Mouse (Mus musculus) heart, embryonic 12.5 days (tissue): ENCODE data around the gene Pltp. TPM values are rescaled to one million over a fixed set of nuclear protein-coding genes. Genes with fewer than 3 reads are reported as not detected.
"Not testable (repeated sequence)": the region's sequence is repeated elsewhere in the genome, so short reads cannot be mapped to it uniquely, and the experiment has no call there.

Experiments used
- ATAC-seq: fragments of 200-750 bp; cut with Nextera tagmentation; 2 replicates; pipeline ENCODE4 v1.8.0; 2017; ENCODE audit warnings: moderate TSS enrichment, moderate library complexity; ENCODE audit not compliant: insufficient number of reproducible peaks, low FRiP score
- H3K27ac ChIP-seq: fragments of 300-500 bp; sonication (generic); 2 replicates; pipeline ENCODE4 v1.5.1; 2016; ENCODE audit warnings: mild to moderate bottlenecking, moderate library complexity; ENCODE audit not compliant: poor library complexity, severe bottlenecking
- H3K27me3 ChIP-seq: fragments of 300-500 bp; sonication (generic); replicated peaks from 2 replicates; pipeline ENCODE4 v1.6.1; 2016; ENCODE audit warnings: mild to moderate bottlenecking, moderate library complexity
- H3K36me3 ChIP-seq: fragments of 300-500 bp; sonication (generic); 2 replicates; pipeline ENCODE4 v1.6.1; 2016; ENCODE audit warnings: mild to moderate bottlenecking, moderate library complexity
- H3K4me1 ChIP-seq: fragments of 300-500 bp; sonication (generic); replicated peaks from 2 replicates; pipeline ENCODE4 v1.6.1; 2016; ENCODE audit warnings: mild to moderate bottlenecking
- H3K4me2 ChIP-seq: fragments of 300-500 bp; sonication (generic); 2 replicates; pipeline ENCODE4 v1.6.1; 2016; ENCODE audit warnings: mild to moderate bottlenecking, moderate library complexity
- H3K4me3 ChIP-seq: fragments of 300-500 bp; sonication (generic); 2 replicates; pipeline ENCODE4 v1.5.1; 2016; ENCODE audit warnings: mild to moderate bottlenecking
- H3K9ac ChIP-seq: fragments of 300-500 bp; sonication (generic); 2 replicates; pipeline ENCODE4 v1.6.1; 2016; ENCODE audit warnings: mild to moderate bottlenecking, moderate library complexity
- H3K9me3 ChIP-seq: fragments of 300-500 bp; sonication (generic); replicated peaks from 2 replicates; pipeline ENCODE4 v1.6.1; 2016; ENCODE audit warnings: mild to moderate bottlenecking, moderate library complexity
- WGBS: fragments of 180-500 bp; shearing (Covaris S2); methylation state at CpG from one replicate; pipeline ENCODE4 v1.1.7; 2016; 5-methylcytosine and 5-hydroxymethylcytosine counted together
- polyA plus RNA-seq: library from polyadenylated mRNA; unstranded; fragments of >200 nt; fragmentation: Nextera tagmentation; extraction: Ambion mirVana; gene quantifications from 2 replicates; pipeline ENCODE4 v1.2.1, GENCODE M21; 2016

The Pltp gene
- polyA plus RNA-seq, 1 experiment from 2014 or later = 9.9 TPM

GRCm38 (mm10) chr2:164878509-164879227, 21.2 kb upstream of the Pltp start:
- Histone ChIP-seq H3K9ac (peak overlapping the region; percentile 99), H3K4me3 (peak overlapping the region; percentile 88), H3K27ac (peak overlapping the region; percentile 100), H3K4me2 (peak overlapping the region; percentile 95), H3K4me1 (peaks cover 36% of the 10 kb centered on the region), H3K36me3 (peaks cover 17% of the 10 kb centered on the region), H3K9me3 (no peaks in the 10 kb centered on the region), H3K27me3 (no peaks in the 10 kb centered on the region)
- WGBS = 2% methylated on average over 28 of the region's 28 CpGs
- ATAC-seq = peak; percentile 33; the same call in 1 of the 2 replicates

GRCm38 (mm10) chr2:164877376-164878215, 20.1 kb upstream of the Pltp start:
- WGBS = 73% methylated on average over 11 of the region's 11 CpGs

GRCm38 (mm10) chr2:164875648-164876047, 18.1 kb upstream of the Pltp start:
- not testable (repeated sequence) for H3K4me3 ChIP-seq, ATAC-seq, H3K36me3 ChIP-seq, H3K9me3 ChIP-seq, H3K27ac ChIP-seq, H3K4me2 ChIP-seq, H3K9ac ChIP-seq, H3K27me3 ChIP-seq
- peaks cover 33% of the 10 kb centered on the region for H3K4me1 ChIP-seq
- WGBS = 47% methylated on average over 2 of the region's 2 CpGs

More at GRCm38 (mm10) chr2:164877376-164878215, 20.1 kb upstream of the Pltp start:
- not testable (repeated sequence) for H3K27me3 ChIP-seq, H3K4me3 ChIP-seq, H3K9ac ChIP-seq, ATAC-seq, H3K9me3 ChIP-seq, H3K36me3 ChIP-seq
- peak overlapping the region; percentile 95 for H3K4me2 ChIP-seq
- peak overlapping the region; percentile 100 for H3K27ac ChIP-seq
- H3K4me1 ChIP-seq = peaks cover 37% of the 10 kb centered on the region

- peaks cover 6% of the 10 kb centered on the region; the same call in 1 of the 2 replicates for H3K36me3 ChIP-seq
- peaks cover 29% of the 10 kb centered on the region for H3K4me1 ChIP-seq
- no peaks in the 10 kb centered on the region for H3K27me3 ChIP-seq
- H3K27ac ChIP-seq = peak overlapping the region; percentile 55
- ATAC-seq = no peak
- 0 out of 2 replicates have a peak overlapping the region, but pooled peaks have one; percentile 15 for H3K4me2 ChIP-seq
- H3K9ac ChIP-seq = 0 out of 2 replicates have a peak overlapping the region, but pooled peaks have one; percentile 9
- WGBS = 5% methylated on average over 1 of the region's 1 CpGs
- H3K9me3 ChIP-seq = no peaks in the 10 kb centered on the region
- no peak overlapping the region for H3K4me3 ChIP-seq
Observed at GRCm38 (mm10) chr2:164874239-164874769, 16.8 kb upstream of the Pltp start.

- no peaks in the 10 kb centered on the region for H3K9me3 ChIP-seq
Observed at GRCm38 (mm10) chr2:164873621-164874020, 16.1 kb upstream of the Pltp start.

GRCm38 (mm10) chr2:164871602-164872303, 14.2 kb upstream of the Pltp start:
- 52% methylated on average over 6 of the region's 6 CpGs for WGBS

More at GRCm38 (mm10) chr2:164873621-164874020, 16.1 kb upstream of the Pltp start:
- Histone ChIP-seq H3K27ac (peak overlapping the region; percentile 55), H3K36me3 (peaks cover 6% of the 10 kb centered on the region; the same call in 1 of the 2 replicates), H3K27me3 (no peaks in the 10 kb centered on the region), H3K4me3 (no peak overlapping the region), H3K4me2 (no peak overlapping the region), H3K4me1 (peaks cover 29% of the 10 kb centered on the region), H3K9ac (0 out of 2 replicates have a peak overlapping the region, but pooled peaks have one; percentile 9)
- ATAC-seq = no peak
- WGBS = 54% methylated on average over 3 of the region's 3 CpGs

GRCm38 (mm10) chr2:164868491-164868890, 11.0 kb upstream of the Pltp start:
- H3K27me3 ChIP-seq = no peaks in the 10 kb centered on the region
- ATAC-seq = no peak
- H3K36me3 ChIP-seq = no peaks in the 10 kb centered on the region
- 72% methylated on average over 7 of the region's 7 CpGs for WGBS
- H3K9me3 ChIP-seq = peaks cover 8% of the 10 kb centered on the region
- H3K4me2 ChIP-seq = no peak overlapping the region
- H3K4me1 ChIP-seq = peaks cover 23% of the 10 kb centered on the region
- H3K9ac ChIP-seq = no peak overlapping the region
- no peak overlapping the region for H3K4me3 ChIP-seq
- H3K27ac ChIP-seq = no peak overlapping the region

More at GRCm38 (mm10) chr2:164871602-164872303, 14.2 kb upstream of the Pltp start:
- no peak for ATAC-seq
- Histone ChIP-seq H3K36me3 (no peaks in the 10 kb centered on the region), H3K4me3 (no peak overlapping the region), H3K4me2 (no peak overlapping the region), H3K9me3 (peaks cover 8% of the 10 kb centered on the region), H3K27me3 (no peaks in the 10 kb centered on the region), H3K27ac (no peak overlapping the region), H3K9ac (no peak overlapping the region), H3K4me1 (peaks cover 29% of the 10 kb centered on the region)

- Histone ChIP-seq H3K36me3 (no peaks in the 10 kb centered on the region), H3K9me3 (peaks cover 8% of the 10 kb centered on the region), H3K27me3 (no peaks in the 10 kb centered on the region), H3K4me1 (peaks cover 25% of the 10 kb centered on the region), H3K27ac (peak overlapping the region; percentile 92), H3K4me2 (no peak overlapping the region), H3K4me3 (no peak overlapping the region), H3K9ac (no peak overlapping the region)
- ATAC-seq = no peak
- WGBS = 91% methylated on average over 7 of the region's 7 CpGs
Observed at GRCm38 (mm10) chr2:164867566-164867965, 10.1 kb upstream of the Pltp start.

GRCm38 (mm10) chr2:164866741-164867551, 9.4 kb upstream of the Pltp start:
- Histone ChIP-seq H3K27me3 (no peaks in the 10 kb centered on the region), H3K9me3 (peaks cover 8% of the 10 kb centered on the region), H3K4me2 (no peak overlapping the region), H3K4me3 (0 out of 2 replicates have a peak overlapping the region, but pooled peaks have one; percentile 0), H3K27ac (peak overlapping the region; percentile 92), H3K36me3 (no peaks in the 10 kb centered on the region), H3K9ac (peak overlapping the region; percentile 35; the same call in 1 of the 2 replicates), H3K4me1 (peaks cover 31% of the 10 kb centered on the region)
- ATAC-seq = peak; percentile 87
- 26% methylated on average over 16 of the region's 16 CpGs for WGBS

GRCm38 (mm10) chr2:164864593-164864992, 7.1 kb upstream of the Pltp start:
- 49% methylated on average over 4 of the region's 4 CpGs for WGBS
- H3K4me3 ChIP-seq = no peak overlapping the region
- peaks cover 8% of the 10 kb centered on the region for H3K9me3 ChIP-seq
- no peak for ATAC-seq
- H3K4me1 ChIP-seq = peaks cover 38% of the 10 kb centered on the region
- H3K27me3 ChIP-seq = peaks cover 5% of the 10 kb centered on the region; the same call in 1 of the 2 replicates
- H3K9ac ChIP-seq = no peak overlapping the region
- no peak overlapping the region for H3K4me2 ChIP-seq
- H3K27ac ChIP-seq = no peak overlapping the region
- no peaks in the 10 kb centered on the region for H3K36me3 ChIP-seq
